Mouse (Mus musculus) mesoderm, embryonic 11.5 days (tissue): Measurements from ENCODE around the gene Stub1.

Experiments used
- DNase-seq: peaks from one replicate; pipeline ENCODE4 v3.0.0-alpha.2; 2012; ENCODE audit warnings: low read depth, low spot score

Stub1 gene

DNA sequence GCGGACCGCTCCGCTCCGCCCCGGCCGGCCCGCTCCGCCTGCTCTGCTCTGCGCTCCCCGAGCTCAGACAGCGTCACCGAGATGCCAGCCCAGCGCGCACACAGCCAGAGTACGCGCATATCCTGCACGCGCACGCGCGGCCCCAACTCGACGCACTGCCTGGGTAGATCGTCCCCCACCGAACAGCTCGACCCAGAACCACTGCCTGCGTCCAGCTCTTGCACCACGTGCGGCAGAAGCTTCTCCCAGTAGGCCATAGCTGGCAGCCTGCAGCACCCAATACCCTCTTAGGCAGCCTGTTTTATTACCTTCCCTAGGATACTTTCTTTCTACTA lies 3.8 kb upstream of the Stub1 start, which contains the start of gene Rhbdl1:
Rhbdl1 (minus strand) TSS at position 220 of the 335 bp plus-strand sequence.
- DNase-seq = peak; percentile 61

DNA sequence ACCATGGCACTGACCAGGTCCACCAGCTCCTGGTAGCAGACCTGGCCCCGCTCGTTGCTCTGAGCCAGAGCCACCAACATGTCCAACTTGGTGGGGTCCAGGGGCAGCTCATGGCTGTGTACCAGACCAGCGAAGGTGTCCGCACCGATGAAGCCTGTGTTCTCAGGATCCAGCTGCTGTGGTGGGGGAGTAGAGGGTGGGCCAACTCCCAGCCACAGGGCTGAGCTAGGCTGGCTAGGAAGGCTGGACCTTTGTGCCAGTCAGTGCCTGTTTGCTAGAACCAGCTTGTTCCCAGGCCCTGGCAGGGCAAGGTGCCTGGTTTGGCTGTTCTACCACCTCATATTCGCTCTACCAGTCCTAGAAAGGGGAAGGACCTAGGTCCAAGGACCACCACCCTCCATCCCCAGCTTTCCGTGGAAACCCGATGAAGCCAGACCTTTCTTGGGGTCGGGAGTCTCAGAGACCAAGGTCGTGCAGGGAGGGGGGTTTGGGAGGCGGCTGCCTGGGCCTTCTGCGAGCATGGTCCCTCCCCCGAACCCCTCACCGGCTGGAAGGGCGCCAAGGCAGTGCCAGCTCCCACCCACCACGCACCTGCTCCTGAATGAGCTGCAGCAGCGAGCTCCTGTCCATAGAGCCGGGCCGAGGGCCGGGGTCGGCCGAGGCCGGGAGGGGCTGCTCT lies 3.3 kb upstream of the Stub1 start:
- DNase-seq = no peak

DNA sequence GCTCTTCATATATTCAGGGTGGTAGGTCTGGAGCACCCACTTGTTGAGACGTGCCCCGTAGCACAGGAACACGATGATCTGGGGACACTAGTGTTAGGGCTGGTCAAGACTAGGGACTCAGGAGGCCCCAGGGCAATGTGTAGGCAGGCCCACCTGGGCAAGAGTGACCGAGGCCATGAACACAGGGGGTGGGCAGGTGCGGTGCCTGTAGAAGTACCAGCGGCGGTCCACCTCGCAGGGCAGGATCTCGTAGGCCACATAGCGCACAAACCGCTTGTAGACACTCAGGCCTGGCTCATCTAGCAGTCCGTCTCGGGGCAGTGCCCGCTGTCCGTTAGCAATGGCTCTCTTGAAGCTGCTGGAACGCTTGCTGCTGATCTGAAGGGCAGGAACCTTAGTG lies 2.6 kb upstream of the Stub1 start:
- no peak for DNase-seq

DNA sequence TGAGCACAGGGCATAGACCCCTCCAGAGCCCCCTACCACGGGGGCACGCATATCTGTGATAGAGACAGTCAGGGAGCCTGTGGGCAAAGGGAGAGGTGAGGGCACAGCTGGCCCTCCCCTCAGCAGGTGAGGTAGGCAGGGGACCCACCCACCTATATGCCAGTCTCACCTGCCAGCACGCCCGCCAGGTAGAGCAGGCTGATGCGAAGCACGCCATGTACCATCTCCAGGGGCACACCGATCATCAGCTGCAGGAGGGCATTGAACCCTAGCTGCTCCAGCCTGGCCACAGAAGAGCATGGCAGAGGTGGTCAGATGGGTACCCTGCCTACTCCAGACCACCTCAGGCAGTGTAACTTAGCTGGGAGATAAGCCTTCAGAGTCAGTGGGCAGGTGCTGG lies 2.1 kb upstream of the Stub1 start:
- no peak for DNase-seq

DNA sequence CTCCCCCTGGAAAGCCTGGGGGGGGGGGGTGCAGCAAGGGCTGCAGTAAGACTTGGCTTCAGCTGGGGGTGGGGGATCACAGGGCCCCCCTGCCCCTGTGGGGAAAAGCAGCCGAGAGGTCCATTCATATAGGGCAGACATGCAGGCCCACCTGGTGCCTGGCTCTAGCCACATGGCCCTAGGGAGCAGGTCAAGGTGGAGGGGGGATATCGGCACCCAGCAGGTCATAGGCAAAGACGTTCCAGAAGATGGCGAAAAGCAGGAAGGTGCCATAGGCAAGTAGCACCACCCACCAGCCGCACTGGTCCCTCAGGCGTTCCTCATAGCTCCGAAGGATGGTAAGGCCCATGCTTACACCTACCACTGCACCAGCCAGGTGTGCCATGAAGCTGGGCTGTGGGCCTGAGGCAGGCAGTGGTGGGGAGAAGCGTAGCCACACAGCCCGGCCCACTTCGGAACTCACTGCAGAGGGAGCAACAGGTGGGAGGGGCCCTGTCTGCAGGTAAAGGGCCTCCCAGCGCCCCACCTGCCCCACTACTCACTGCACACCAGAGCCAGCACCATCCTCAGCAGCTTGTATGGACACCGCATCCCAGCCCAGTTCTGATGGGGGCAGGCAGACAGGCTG lies 1.5 kb upstream of the Stub1 start:
- no peak for DNase-seq

- no peak for DNase-seq
Observed at GRCm38 (mm10) chr17:25833961-25834594, 874 bp upstream of the Stub1 start.

DNA sequence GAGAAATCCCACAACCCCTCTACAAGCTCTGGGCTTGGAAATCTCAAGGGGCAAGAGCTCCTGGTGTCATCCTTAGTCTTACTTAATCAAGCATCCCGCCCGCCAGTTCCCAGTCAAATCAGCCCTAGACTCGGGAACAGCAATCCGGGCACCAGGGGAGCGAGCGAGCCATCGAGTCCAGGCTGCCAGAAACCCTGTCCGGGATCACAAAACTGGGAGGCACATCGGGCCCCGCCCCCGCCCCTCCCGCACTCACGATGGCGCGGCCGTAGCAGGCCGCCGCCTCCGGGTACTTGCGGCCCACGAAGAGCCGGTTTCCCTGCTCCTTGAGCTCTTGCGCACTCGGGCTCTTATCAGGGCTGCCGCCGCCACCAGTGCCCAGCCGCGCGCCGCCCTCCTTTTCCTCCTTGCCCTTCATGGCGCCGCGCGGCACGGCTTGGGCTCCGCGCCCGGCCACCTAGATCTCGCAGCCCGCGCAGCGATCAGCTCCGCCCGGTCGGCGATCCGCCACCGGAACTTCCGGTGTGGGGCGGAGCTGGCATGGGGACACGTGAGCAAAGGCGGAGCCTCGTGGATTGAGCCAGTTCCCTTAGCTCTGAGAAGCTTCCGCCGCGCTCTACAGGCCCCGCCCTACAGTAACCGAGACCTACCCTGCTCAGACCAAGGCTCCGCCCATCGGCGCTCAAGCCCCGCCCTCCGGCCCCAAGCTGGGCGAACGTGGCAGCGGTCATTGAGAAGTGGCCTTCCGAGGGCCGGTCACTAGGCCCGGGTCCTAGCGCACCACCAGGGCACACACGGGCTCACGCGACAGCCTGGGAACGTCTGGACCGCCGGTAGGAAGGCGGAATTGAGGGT lies 541 bp downstream of the Stub1 start:
- DNase-seq = peak; percentile 99

DNA sequence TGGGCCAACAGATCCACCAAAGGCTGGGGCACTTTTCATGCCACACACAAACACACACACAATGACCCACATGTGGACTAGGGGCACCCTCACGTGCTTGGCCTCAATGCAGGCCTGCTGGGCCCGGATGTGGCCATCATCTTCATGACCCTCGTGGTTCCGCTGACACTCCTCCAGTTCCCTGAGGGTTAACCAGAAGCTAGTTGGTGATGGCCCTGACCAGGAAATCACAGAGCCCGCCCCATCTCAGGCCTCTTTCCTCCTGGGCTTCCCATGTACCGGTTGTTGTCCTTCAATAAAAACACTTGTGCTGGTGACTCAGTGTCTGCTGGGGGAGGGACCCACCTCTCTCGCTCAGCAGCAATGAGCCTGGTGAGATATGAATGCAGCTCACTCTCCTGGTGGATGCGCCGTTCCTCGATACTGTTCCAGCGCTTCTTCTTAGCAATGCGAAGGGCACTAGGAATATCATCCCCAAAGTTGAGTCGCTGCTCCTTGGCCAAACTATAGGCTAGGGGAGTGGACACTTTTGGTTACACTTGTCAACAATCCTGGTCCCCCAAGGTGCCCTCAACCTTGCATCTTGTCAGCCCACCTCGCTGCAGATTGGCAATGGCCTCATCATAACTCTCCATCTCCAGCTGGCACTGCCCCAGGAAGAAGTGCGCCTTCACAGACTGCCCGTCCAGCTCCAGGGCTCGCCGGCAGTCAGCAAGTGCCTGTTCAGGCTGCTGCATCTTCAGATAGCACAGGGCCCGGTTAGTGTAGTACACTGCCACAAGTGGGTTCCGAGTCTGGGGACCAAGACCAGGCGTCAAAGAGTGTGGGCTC lies 1.5 kb downstream of the Stub1 start:
- DNase-seq = no peak

DNA sequence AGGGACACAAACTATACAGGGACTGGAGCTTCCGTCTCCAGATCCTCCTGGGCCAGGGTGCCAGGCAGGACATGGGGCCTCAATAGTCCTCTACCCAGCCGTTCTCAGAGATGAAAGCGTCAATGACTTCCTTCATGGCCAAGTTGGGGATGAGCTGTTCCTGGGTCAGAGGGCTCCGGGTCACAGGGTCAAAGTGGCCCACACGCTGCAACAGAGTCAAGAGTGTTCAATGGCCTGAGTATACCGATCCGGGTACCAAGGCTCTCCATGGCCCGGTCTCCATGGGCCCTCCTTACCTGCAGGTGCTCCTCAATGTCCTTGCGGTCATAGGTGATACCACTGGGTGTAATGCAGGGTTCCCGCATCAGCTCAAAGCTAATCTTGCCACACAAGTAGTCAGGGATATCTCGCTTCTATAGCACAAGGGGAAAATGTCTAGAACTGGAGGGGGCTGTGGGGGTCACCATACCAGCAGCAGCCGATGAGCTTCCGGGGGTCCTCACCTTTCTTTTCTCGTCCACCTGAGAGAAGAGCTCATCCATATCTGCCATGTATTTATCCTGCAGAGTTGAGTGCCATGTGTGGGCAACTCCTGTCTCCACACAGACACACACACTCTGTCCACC lies 2.3 kb downstream of the Stub1 start:
- no peak for DNase-seq

DNA sequence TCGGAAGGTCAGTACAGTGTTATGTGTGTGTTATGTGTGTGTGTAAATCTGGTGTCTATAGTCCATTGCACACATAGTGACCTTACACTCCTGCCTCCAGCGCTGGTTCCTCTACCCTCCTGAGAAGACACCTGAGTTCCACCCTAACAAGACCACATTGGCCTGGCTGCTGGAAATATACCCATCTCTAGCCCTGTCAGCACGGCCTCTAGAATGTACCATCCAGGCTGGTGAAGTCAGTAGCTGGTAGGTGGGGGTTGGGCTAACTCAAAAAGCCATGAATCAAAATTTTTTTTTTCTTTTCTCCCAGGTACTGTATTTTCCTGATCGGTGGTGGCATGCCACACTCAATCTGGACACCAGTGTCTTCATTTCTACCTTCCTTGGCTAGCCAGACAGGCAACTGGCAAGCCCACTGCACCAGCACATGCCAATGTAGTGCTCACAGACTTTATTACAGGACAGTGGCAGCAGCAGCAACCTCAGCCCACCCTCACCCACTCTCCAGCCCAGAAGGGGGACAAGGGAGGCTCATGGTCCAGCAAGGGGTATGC lies 2.9 kb downstream of the Stub1 start:
- no peak for DNase-seq

DNA sequence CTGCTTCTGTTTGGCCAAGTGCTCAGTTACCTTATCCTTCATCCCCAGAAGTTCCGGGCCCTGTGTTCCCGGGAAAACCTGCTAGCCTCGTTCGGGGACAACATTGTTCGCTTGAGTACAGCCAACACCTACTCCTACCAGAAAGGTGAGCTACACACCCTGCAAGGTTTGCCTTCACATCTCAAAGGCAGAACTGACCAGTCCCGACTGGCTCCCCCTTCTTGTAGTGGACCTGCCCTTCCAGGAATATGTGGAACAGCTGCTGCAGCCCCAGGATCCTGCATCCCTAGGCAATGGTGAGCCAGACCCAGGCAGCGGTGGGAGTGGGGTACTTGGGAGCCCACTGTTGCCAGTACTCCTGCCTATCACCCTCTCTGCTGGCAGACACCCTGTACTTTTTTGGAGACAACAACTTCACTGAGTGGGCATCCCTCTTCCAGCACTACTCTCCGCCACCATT lies 3.6 kb downstream of the Stub1 start:
- DNase-seq = no peak

GRCm38 (mm10) chr17:25828712-25829557 lies 4.3 kb downstream of the Stub1 start, which contains the start of gene Jmjd8:
TSS of gene Jmjd8 (plus strand) at chr17:25828867.
- peak; percentile 82 for DNase-seq

GRCm38 (mm10) chr17:25828223-25828594 lies 5.0 kb downstream of the Stub1 start:
- DNase-seq = no peak

- DNase-seq = no peak
Observed at GRCm38 (mm10) chr17:25827546-25828222, 5.5 kb downstream of the Stub1 start.

DNA sequence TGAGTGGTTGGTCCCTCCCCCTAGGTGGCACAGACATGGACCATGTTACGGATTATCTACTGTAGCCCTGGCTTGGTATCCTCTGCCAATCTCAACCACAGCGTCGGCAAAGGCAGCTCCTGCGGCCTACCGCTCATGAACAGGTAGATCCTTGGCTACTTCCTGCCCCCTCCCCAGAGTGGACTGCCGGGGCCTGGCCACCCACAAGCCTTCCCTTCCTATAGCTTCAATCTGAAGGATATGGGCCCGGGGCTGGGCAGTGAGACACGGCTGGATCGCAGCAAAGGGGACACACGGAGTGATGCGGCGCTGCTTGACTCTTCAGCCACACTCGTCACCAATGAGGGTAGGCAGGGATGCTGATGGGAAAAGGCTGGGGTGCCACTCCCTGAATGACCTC lies 6.2 kb downstream of the Stub1 start:
- no peak for DNase-seq

DNA sequence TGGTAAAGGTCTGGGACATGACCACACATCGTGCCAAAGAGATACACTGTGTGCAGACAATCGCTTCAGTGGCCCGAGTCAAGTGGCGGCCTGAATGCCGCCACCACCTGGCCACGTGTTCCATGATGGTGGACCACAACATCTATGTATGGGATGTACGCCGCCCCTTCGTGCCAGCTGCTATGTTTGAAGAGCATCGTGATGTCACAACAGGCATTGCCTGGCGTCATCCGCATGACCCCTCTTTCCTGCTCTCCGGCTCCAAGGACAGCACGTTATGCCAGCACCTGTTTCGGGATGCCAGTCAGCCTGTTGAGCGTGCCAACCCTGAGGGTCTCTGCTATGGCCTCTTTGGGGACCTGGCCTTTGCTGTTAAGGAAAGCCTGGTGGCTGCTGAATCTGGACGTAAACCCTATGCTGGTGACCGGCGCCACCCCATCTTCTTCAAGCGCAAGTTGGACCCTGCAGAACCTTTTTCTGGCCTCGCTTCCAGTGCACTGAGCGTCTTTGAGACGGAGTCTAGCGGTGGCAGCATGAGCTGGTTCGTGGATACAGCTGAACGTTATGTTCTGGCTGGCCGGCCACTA lies 7.1 kb downstream of the Stub1 start:
- DNase-seq = no peak

DNA sequence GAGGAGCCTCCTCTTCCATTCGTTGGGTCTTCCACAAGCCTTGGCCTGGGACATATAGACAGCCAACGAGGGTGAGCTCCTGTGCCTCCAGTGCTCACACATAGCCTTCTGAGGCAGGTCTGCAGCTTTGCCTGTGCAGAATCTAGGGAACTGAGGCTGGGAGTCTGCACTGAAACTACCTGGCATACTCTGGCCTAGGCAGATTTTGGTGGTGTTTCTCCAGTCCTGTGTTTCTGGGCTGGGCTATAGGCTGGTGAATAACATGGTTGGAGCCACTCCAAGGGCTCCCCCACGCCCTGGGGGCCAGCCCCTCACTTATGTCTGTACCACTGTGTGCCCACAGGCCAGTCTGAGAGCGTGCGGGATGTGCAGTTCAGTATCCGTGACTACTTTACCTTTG lies 7.9 kb downstream of the Stub1 start:
- no peak for DNase-seq

DNA sequence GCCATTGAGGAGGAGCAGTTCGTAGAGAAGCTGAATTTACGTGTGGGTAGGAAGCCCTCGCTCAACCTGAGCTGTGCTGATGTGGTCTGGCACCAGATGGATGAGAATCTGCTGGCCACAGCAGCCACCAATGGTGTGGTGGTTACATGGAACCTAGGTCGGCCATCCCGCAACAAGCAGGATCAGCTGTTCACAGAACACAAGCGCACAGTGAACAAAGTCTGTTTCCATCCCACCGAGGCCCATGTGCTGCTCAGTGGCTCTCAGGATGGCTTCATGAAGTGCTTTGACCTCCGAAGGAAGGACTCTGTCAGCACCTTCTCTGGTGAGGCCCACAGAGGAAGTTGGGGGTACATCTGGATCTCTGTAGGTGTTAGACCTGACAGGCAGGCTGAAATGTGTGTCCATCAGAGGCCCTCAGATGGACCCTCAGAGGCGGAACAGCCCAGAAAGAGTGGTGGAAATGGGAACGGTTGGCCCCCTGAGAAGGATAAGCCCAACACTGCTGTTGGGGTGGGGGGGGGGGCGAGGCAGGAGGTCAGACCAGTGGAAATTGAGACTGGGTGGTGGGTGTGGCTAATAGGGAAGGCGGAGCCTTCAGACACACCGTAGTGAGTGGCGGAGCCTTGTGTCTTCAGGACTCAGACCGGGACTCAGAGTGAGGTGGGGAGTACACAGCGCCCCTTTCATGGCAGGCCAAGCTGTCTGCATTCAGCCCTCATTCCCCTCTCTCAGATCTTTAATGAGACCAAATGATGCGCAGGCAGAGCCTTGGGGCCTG lies 8.7 kb downstream of the Stub1 start:
- DNase-seq = no peak
